ENCODE assay signal across 26 mouse cellular contexts in genomic region chr8:43180054-43180690, GRCm38 (mm10). TPM values are rescaled to one million over a fixed set of nuclear protein-coding genes. Genes with fewer than 3 reads are reported as not detected.
DNase-seq lines count a peak whose midpoint lies in the region; ATAC-seq and TF ChIP-seq lines count a peak whose summit lies in the region.
"Had no signal": no experiment of that assay in that cellular context is flagged by ENCODE, and none has a peak within 500 bp of the region (broad histone marks: within the 10 kb centered on the region; RNA-seq: fewer than 3 reads in every experiment).

Gene Triml2 (plus strand): TSS chr8:43180541.

- no peaks in the 10 kb centered on the region for H3K27me3 ChIP-seq in heart, embryonic 12.5 days (replicated peaks)
- H3K27me3 ChIP-seq in E14TG2a.4 (ENCODE audit: insufficient read depth, low read length): no peaks in the 10 kb centered on the region
- no peaks in the 10 kb centered on the region for H3K27me3 ChIP-seq in intestine, postnatal 0 days (replicated peaks; ENCODE audit: control insufficient read depth, insufficient read depth, low read length)
- H3K27me3 ChIP-seq: forebrain, embryonic 13.5 days; hindbrain, embryonic 12.5 days had no signal

- TF ChIP-seq CTCF in E14TG2a.4 (conservative IDR thresholded peaks at IDR 0.05; ENCODE audit: low read length): no peak
- no peak for TF ChIP-seq CTCF in intestine, postnatal 0 days (IDR thresholded peaks at IDR 0.05; ENCODE audit: low read depth)

- H3K9ac ChIP-seq in heart, embryonic 12.5 days: no peak within 1 kb of the TSS
- peak within 1 kb of the TSS; percentile 81 for H3K9ac ChIP-seq in ES-E14 (ENCODE audit: insufficient read depth, low read depth, low read length, poor library complexity, severe bottlenecking)
- H3K9ac ChIP-seq in intestine, postnatal 0 days (ENCODE audit: low read depth, low read length): no peak within 1 kb of the TSS
- H3K9ac ChIP-seq: forebrain, embryonic 13.5 days; forebrain, postnatal 0 days; hindbrain, embryonic 12.5 days had no signal

- 85% methylated on average over 13 of the region's 13 CpGs for WGBS in heart, embryonic 12.5 days
- 89% methylated on average over 13 of the region's 13 CpGs for WGBS in intestine, postnatal 0 days

- in situ Hi-C loops in ES-E14 (cut with MboI; ENCODE audit: low sequenced_read_pairs in 2 of 2, unreplicated experiment in 2 of 2): no loop called here

- H3K4me2 ChIP-seq in heart, embryonic 12.5 days: no peak within 1 kb of the TSS
- no peak within 1 kb of the TSS for H3K4me2 ChIP-seq in intestine, postnatal 0 days (replicated peaks; ENCODE audit: low read depth)
- H3K4me2 ChIP-seq: forebrain, embryonic 13.5 days; heart, embryonic 11.5 days; hindbrain, embryonic 12.5 days had no signal

- H3K4me1 ChIP-seq in heart, embryonic 12.5 days (replicated peaks): 0 out of 2 replicates have a peak, but pooled peaks cover 5% of the 10 kb centered on the region
- H3K4me1 ChIP-seq in E14TG2a.4 (replicated peaks; ENCODE audit: low read depth, low read length) (peaks cover 62% of the 10 kb centered on the region), ES-E14 (ENCODE audit: control insufficient read depth in 2 of 2, insufficient read depth in 2 of 2, low read length in 2 of 2, poor library complexity in 1 of 2) (peaks cover 0 to 15% of the 10 kb centered on the region in 2 experiments; a peak in 3 of 4 replicates)
- H3K4me1 ChIP-seq in intestine, postnatal 0 days (replicated peaks; ENCODE audit: control insufficient read depth, insufficient read depth, low read length): no peaks in the 10 kb centered on the region
- H3K4me1 ChIP-seq: embryonic facial prominence, embryonic 10.5 days; forebrain, embryonic 13.5 days; hindbrain, embryonic 12.5 days had no signal

- H3K4me3 ChIP-seq in heart, embryonic 12.5 days: no peak within 1 kb of the TSS
- H3K4me3 ChIP-seq in E14TG2a.4 (replicated peaks; ENCODE audit: low read length) (peak within 1 kb of the TSS; percentile 87), ES-E14 (ENCODE audit: insufficient read depth in 1 of 2, low read depth in 1 of 2, low read length in 2 of 2, poor library complexity in 1 of 2, severe bottlenecking in 1 of 2) (peak within 1 kb of the TSS; percentile 71 to 79)
- no peak within 1 kb of the TSS for H3K4me3 ChIP-seq in intestine, postnatal 0 days (ENCODE audit: low read depth, low read length)
- H3K4me3 ChIP-seq: embryonic facial prominence, embryonic 10.5 days; forebrain, embryonic 13.5 days; gastrocnemius, adult 2 months; hindbrain, embryonic 12.5 days had no signal

- peak within 1 kb of the TSS; percentile 70; the same call in 1 of the 2 replicates for H3K27ac ChIP-seq in heart, embryonic 12.5 days (ENCODE audit: poor library complexity, severe bottlenecking)
- peak within 1 kb of the TSS; percentile 73 for H3K27ac ChIP-seq in ES-E14 (ENCODE audit: insufficient read depth, low read depth, low read length, poor library complexity, severe bottlenecking)
- H3K27ac ChIP-seq in intestine, postnatal 0 days (ENCODE audit: low read depth, low read length): no peak within 1 kb of the TSS
- H3K27ac ChIP-seq: embryonic facial prominence, embryonic 10.5 days; forebrain, embryonic 13.5 days; gastrocnemius, adult 2 months; hindbrain, embryonic 12.5 days had no signal

- no peak for DNase-seq in heart, postnatal 25 days (ENCODE audit: low spot score)
- DNase-seq in ES-E14 (ENCODE audit: low read depth, low spot score): peak; percentile 92
- DNase-seq in yolk sac, embryonic 10.5 days (ENCODE audit: low spot score): peak; percentile 80
- DNase-seq: adrenal gland, adult 8-10 months; adrenal gland, postnatal 36 days; cerebellum, adult 2 months; cerebellum, postnatal 10 days; forebrain, postnatal 0 days; gastrocnemius, adult 2 months; gastrocnemius, postnatal 25 days; heart, postnatal 4 days had no signal

- intact Hi-C loops in heart, postnatal 25 days (cut with DNase I): no loop called here

- no peaks in the 10 kb centered on the region for H3K36me3 ChIP-seq in heart, embryonic 12.5 days
- H3K36me3 ChIP-seq in E14TG2a.4 (ENCODE audit: insufficient read depth, low read length) (peaks cover 59% of the 10 kb centered on the region), ES-E14 (ENCODE audit: control insufficient read depth, insufficient read depth, low read length, poor library complexity, severe bottlenecking) (peaks cover 23% of the 10 kb centered on the region)
- no peaks in the 10 kb centered on the region for H3K36me3 ChIP-seq in intestine, postnatal 0 days (ENCODE audit: control insufficient read depth, insufficient read depth)
- H3K36me3 ChIP-seq: embryonic facial prominence, embryonic 10.5 days; hindbrain, embryonic 12.5 days had no signal

- ATAC-seq in heart, embryonic 12.5 days (ENCODE audit: insufficient number of reproducible peaks, low FRiP score): no peak
- no peak for ATAC-seq in intestine, postnatal 0 days
- ATAC-seq in megakaryocyte progenitor cell, adult 5-6 weeks (replicated peaks; ENCODE audit: poor library complexity): no peak
- ATAC-seq: forebrain, embryonic 13.5 days; forebrain, postnatal 0 days; hindbrain, embryonic 16.5 days; inflammation-experienced regulatory T-cells, adult 6 months had no signal

- peaks cover 6% of the 10 kb centered on the region for H3K9me3 ChIP-seq in heart, embryonic 12.5 days (replicated peaks)
- no peaks in the 10 kb centered on the region for H3K9me3 ChIP-seq in E14TG2a.4 (ENCODE audit: low read length)
- H3K9me3 ChIP-seq in ES-E14 (ENCODE audit: control insufficient read depth, insufficient read depth, low read depth, low read length): no peaks in the 10 kb centered on the region
- H3K9me3 ChIP-seq in intestine, postnatal 0 days (ENCODE audit: control insufficient read depth): no peaks in the 10 kb centered on the region
- H3K9me3 ChIP-seq: embryonic facial prominence, embryonic 10.5 days; forebrain, embryonic 13.5 days; hindbrain, embryonic 12.5 days had no signal

TF ChIP-seq in ES-E14, 5 proteins besides CTCF, POLR2A, EP300 and RAD21:
- TF ChIP-seq ZNF384 (IDR thresholded peaks at IDR 0.05; ENCODE audit: low read depth, low read length): no peak
- TF ChIP-seq HCFC1 (IDR thresholded peaks at IDR 0.05; ENCODE audit: borderline replicate concordance, insufficient read depth, low read length): 0 out of 2 replicates have a peak, but pooled peaks have one; percentile 44
- peak; percentile 87 for TF ChIP-seq MAFK (IDR thresholded peaks at IDR 0.05; ENCODE audit: insufficient read depth, low read depth, low read length)

RNA-seq across cellular contexts. Expression of gene Triml2, which starts in this region (rescaled TPM):
- 0.11 TPM in 1 of 2 replicates, not detected in the other for polyA plus RNA-seq in heart, embryonic 12.5 days (2016; fragmentation: Nextera tagmentation; extraction: Ambion mirVana)
- total RNA-seq in heart, postnatal 25 days (2021): not detected
- 78.9 and 99.5 TPM in 2 replicates for total RNA-seq in ES-E14 (2012; rRNA removed)
- not detected in 2 replicates for polyA plus RNA-seq in intestine, postnatal 0 days (2015; fragmentation: Nextera tagmentation; extraction: Ambion mirVana)
- total RNA-seq in megakaryocyte progenitor cell, adult 5-6 weeks (2015): not detected in 2 replicates
- total RNA-seq in megakaryocyte progenitor cell, adult 5-6 weeks (2017): not detected in 2 replicates
- total RNA-seq: adrenal gland, adult 8-10 months; adrenal gland, postnatal 36 days; gastrocnemius, adult 2 months; gastrocnemius, postnatal 25 days; granulocyte monocyte progenitor cell, adult 5-6 weeks; heart, postnatal 4 days; MEL had no signal
- polyA plus RNA-seq: C2C12; cerebellum, adult 2 months; embryonic facial prominence, embryonic 10.5 days; embryonic facial prominence, embryonic 14.5 days; forebrain, embryonic 13.5 days; forebrain, postnatal 0 days; heart, embryonic 11.5 days; heart, postnatal 0 days; hindbrain, embryonic 12.5 days; hindbrain, embryonic 16.5 days; inflammation-experienced regulatory T-cells, adult 6 months had no signal

Comparison
In these comparisons a context has a peak if more than half of its experiments do, and no peak if none do; other contexts are left out.
1. RNA of gene Triml2 (total RNA-seq): 78.9 to 99.5 TPM in ES-E14; not detected in heart, postnatal 25 days and not detected in megakaryocyte progenitor cell, adult 5-6 weeks; every median in the first group is over 10 times any median in the second.
2. H3K4me3 ChIP-seq: peak in E14TG2a.4 (single experiment) and ES-E14 (2 of 2); none in heart, embryonic 12.5 days (single experiment) and intestine, postnatal 0 days (single experiment).